Mouse (Mus musculus): ENCODE results near the gene Ptpn6.

Gene Ptpn6

GRCm38 (mm10) chr6:124742839-124743514, 4.5 kb upstream of the Ptpn6 start:
- TF ChIP-seq GATA4 (IDR thresholded peaks at IDR 0.05; ENCODE audit: insufficient replicate concordance, low read length): no peak

DNA sequence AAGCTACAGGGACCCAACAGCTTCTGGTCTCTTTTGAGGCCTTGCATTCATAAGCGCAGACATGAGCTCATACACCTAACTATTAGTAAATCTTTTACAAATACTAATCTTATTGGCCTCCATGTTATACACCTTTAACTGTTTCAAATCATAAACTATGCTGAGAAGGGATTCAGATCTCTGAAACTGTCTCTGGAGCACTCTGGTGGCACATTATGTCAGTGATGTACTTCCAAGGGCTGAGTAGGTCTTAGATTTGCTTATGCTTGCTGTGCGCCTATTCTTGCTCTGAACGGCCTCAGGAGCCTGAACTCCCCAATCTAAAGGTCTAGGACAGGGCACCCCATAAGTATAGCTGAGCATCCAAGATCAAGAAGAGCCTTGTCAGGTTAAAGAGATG, 3.3 kb upstream of the Ptpn6 start:
- no peak for TF ChIP-seq GATA4 (IDR thresholded peaks at IDR 0.05; ENCODE audit: insufficient replicate concordance, low read length)

GRCm38 (mm10) chr6:124740888-124741761, 2.6 kb upstream of the Ptpn6 start, which contains the start of gene Grcc10:
TSS of gene Grcc10 (minus strand) at chr6:124741374.
- no peak for TF ChIP-seq GATA4 (IDR thresholded peaks at IDR 0.05; ENCODE audit: insufficient replicate concordance, low read length)

DNA sequence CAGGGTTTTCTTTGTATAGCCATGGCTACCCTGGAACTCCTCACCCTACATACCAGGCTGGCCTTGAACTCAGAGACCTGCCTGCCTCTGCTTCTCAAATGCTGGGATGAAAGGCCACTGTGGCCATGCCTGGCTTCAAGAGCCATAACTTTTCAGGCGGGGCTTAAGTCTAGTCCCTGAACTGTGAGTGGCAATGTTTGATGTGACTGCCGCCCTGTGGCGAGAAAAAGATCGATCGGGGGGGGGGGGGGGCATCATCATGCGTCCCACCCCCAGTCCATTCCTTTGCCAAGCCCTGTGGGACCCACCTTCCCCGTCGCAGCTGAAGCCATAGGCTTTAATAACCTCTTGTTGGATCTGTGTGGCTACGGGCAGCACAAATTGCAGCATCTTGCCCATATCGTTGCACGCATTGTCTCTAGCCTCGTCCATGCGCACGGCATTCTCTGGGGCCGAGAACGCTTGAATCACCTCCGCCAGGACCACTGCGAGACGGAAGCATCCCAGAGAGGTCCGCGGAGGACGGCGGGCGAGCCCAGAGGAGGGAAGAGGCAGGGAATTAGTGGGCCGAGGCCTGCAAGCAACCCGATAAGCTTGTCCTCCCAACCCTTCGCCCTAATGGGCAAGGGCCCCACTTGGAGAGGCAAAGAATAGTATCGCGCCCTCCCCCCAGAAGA, 1.8 kb upstream of the Ptpn6 start:
- TF ChIP-seq GATA4 (IDR thresholded peaks at IDR 0.05; ENCODE audit: insufficient replicate concordance, low read length): no peak

GRCm38 (mm10) chr6:124739231-124739796, 800 bp upstream of the Ptpn6 start:
- TF ChIP-seq GATA4 (IDR thresholded peaks at IDR 0.05; ENCODE audit: insufficient replicate concordance, low read length): no peak

DNA sequence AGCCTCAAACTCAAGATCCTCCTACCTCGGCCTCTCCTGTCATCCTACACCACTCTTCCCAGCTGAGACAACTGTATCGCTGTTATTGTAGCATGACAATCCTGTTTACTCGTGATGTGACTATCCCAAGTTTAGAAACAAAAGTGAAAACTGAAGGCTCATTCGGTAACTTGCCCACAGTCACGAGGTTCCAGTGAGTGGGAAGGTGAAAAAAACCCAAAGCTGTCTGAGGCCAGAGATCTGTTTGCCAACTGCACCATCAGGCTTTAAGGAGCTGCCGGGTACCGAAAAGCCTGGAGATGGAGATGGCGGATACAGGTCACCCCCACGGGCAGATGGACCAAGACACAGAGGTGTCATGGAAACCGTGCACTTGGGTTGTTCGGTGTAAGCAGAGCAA, 1.5 kb downstream of the Ptpn6 start:
- no peak for TF ChIP-seq GATA4 (IDR thresholded peaks at IDR 0.05; ENCODE audit: insufficient replicate concordance, low read length)

GRCm38 (mm10) chr6:124734417-124734816, 4.1 kb downstream of the Ptpn6 start:
- TF ChIP-seq GATA4 (IDR thresholded peaks at IDR 0.05; ENCODE audit: insufficient replicate concordance, low read length): no peak

- TF ChIP-seq GATA4 (IDR thresholded peaks at IDR 0.05; ENCODE audit: insufficient replicate concordance, low read length): no peak
Observed at GRCm38 (mm10) chr6:124732476-124733370, 5.8 kb downstream of the Ptpn6 start.

DNA sequence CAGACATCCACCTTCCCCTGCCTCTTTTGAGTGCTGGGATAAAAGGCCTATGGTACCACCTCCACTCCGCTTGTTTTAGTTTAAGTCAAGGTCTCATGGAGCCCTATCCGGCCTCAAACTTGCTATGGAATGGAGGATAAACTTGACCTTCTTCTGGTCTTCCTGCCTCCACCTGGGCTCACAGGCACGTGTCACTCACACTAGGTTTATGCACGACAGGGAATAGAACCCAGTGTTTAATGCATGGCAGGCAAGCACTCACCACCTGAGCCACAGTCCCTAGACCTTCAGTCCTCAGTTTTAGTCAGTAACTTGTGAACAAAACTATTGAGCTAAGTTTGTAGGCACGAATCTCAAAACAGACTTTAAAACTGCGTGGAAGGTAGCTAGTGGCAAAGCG, 7.5 kb downstream of the Ptpn6 start:
- no peak for TF ChIP-seq GATA4 (IDR thresholded peaks at IDR 0.05; ENCODE audit: insufficient replicate concordance, low read length)

DNA sequence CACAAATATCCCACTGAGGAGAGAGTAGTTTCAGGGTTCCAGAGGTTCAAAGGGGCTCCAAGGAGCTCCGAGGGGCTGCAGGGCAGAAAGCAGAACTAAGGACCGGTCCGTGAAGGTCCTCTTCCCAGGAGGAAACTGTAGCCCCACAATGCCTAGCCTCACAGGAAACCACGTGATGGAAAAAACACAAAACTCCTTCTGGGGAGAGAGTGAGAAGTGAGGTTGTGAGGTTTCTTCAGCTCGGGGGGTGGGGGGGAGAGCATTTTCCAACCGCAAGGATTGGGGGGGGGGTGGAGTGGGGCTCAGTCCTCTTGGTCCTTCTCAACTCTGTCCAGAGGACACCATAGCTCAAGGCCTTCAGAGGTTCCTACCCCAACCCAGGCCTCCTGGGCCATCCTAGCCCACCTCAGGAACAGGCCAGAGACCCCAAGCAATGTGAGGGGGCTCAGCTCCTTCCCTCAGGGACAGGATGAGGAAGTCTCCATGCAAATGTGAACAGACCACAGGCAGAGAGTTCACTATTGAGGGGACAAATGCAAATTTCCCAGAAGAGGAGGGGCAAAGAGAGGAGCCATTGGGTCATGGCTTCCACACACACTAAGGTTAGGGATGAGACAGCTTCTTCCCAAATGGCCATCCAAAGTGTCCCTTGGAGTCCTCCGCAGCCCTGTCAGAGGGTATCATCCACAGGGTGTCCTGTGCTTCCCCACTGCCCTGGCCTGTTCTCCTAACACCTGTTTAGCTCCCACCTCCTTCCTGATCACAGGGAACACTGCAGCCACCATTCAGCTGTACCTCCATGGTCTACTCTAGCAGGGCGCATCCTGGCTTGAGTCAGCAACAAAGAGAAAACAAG, 8.4 kb downstream of the Ptpn6 start:
- no peak for TF ChIP-seq GATA4 (IDR thresholded peaks at IDR 0.05; ENCODE audit: insufficient replicate concordance, low read length)

- TF ChIP-seq GATA4 (IDR thresholded peaks at IDR 0.05; ENCODE audit: insufficient replicate concordance, low read length): no peak
Observed at GRCm38 (mm10) chr6:124728621-124729020, 9.9 kb downstream of the Ptpn6 start.

- TF ChIP-seq GATA4 (IDR thresholded peaks at IDR 0.05; ENCODE audit: insufficient replicate concordance, low read length): no peak
Observed at GRCm38 (mm10) chr6:124724472-124724871, 14.0 kb downstream of the Ptpn6 start.

- no peak for TF ChIP-seq GATA4 (IDR thresholded peaks at IDR 0.05; ENCODE audit: insufficient replicate concordance, low read length)
Observed at GRCm38 (mm10) chr6:124723541-124723940, 15.0 kb downstream of the Ptpn6 start.
